Mouse (Mus musculus) olfactory bulb, adult 2 months (tissue): ENCODE results near the gene Pde6b.

Experiments used
- CTCF ChIP-seq: fragments of 200-500 bp; IDR thresholded peaks from 2 replicates; pipeline ENCODE4 v1.5.1; 2012; ENCODE audit warnings: low read depth, mild to moderate bottlenecking, low read length, moderate library complexity; ENCODE audit not compliant: insufficient read depth
- POLR2A ChIP-seq: fragments of 200-500 bp; IDR thresholded peaks from 2 replicates; pipeline ENCODE4 v1.6.1; 2012; ENCODE audit warnings: mild to moderate bottlenecking, low read depth, low read length, moderate library complexity; ENCODE audit not compliant: insufficient read depth

- no peak for TF ChIP-seq CTCF
- TF ChIP-seq POLR2A: no peak
Measured at GRCm38 (mm10) chr5:108414711-108415110, 26.5 kb downstream of the Pde6b start.
